Mouse (Mus musculus) urinary bladder, postnatal 4 days (tissue): ENCODE measurements around the gene Ascl1.

Experiments
- DNase-seq, 2 experiments: peaks; one replicate each; pipeline ENCODE4 v3.0.0; 2021 to 2022; ENCODE audit warnings: low spot score in 2 of 2

Gene Ascl1

DNA sequence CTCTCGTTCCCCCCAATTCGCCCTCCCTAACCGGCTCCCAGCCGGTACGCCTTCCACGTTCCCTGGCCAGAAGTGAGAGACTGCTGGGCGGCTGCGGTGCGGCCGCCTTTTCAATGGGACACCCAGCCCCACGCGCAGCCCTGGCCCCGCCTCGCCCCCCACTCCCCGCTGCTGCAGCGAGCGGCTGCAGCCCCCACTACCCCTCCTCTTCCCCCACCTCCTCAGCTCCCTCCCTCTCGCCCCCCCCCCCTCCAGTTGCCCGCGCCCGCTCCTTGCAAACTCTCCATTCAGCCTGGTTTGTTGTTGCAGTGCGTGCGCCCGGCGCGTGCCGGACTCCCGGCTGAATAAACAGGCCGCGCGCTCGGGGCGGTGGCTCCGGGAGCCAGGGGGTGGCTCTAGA, at the start of gene Ascl1:
Gene Ascl1, minus strand, starts transcription at position 85 of the 400 bp plus-strand sequence.
- no peak for DNase-seq

DNA sequence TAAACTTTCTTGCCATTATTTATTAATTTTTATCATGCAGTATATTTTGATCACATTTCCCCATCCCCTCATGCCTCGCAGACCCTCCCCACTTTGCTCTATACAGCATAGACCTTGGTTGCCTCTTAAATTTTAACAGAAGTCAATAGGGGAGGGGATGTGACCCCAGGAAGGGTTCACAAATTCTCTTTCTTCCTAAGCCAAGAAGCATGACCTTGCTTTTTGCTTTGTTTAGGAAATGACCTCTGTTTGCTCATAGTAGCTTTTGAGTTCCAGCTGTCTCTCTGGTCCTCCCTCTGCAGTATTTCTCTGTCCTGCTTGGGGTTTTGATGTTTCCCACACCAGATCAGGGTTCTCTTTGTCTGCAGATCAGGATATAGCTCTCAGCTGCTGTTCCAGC, 40.7 kb upstream of the Ascl1 start:
- DNase-seq, result no peak

DNA sequence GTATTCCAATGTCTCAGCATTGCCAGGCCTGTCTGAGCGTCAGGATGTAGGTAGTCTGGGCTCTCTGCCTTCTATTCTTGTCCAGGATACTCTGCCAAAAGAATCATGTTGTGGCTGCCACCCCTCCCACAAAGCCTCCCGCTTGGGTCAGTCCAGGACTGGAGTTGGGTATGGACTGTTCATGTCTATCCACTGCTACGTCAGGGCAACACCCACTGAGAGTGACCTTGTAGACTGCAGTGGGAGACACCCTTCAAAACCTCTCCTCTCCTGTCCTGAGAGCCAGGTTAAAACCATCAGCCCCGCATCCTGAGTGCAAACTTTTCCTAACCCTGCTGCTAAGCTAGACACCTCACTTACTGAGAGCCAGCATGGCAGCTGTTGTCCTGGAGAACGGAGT, 28.2 kb upstream of the Ascl1 start, which contains the start of gene Pah:
Gene Pah, plus strand, starts transcription at position 150 of the 400 bp plus-strand sequence.
- no peak for DNase-seq

DNA sequence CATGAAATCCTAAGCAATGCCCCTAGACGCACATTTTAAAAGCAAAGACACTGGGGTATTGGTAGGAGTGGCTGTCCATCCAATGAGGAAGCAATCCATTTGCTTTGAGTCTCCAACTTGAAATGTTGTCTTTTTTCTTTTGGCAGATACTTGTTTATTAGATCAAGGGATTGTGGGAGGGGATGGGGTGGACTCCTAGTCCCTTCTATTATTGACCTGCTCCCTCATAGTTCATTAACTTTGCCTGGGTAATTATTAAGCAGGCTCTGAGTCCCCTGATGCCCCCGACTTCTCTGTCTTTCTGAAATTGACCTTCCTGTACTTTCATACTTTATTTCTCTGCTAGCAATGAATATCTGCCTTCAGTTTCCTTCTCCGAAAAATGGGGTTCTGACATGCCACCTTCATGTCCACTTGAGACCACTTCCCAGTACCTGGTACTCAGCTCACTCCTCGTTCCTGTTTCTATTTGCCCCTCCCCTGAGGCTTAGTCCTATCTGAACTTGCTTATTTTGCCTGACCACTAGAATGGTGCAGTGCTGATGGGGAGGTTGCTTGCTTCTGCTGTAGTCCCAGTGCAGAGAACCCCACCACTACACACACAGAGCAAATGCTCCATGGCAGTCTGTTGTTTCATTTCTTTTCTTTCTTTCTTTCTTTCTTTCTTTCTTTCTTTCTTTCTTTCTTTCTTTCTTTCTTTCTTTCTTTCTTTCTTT, 27.1 kb upstream of the Ascl1 start:
- no peak for DNase-seq

DNA sequence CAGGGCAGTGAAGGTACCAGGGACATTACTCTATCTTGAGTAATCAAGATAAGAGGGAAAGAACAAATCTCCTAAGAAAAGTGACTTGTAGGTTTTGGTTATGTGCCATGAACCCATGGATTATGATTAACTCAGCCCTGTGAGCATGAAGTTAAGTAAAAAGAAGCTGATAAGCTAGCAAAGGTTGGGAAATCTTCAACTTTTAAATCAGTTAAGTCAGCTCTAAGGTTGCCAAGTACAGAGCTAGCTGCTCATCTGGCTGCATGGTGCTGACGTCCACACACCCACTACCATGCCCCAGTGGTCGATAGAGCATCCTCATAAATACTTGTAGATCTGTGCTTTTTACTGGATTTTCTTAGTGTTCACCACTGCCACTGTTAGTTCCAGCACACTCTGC, 25.1 kb upstream of the Ascl1 start:
- no peak for DNase-seq

DNA sequence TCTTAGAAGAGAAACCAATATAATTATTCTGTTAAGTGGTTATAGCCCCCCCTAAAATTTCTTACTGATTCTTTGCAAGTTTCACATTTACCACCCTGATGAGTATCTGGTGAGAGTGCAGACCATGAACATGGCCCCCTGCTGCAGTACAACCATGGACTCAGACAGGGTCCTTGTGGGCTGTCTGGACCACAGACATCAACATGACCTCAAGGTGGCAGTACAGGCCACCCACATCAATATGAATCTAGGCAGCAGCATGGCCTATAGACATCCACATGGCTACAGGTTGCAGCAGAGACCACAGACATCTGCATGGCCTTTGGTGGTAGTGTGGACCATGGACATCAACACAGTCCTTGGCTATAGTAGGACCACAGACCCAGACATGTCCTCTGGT, 19.6 kb upstream of the Ascl1 start:
- no peak for DNase-seq

DNA sequence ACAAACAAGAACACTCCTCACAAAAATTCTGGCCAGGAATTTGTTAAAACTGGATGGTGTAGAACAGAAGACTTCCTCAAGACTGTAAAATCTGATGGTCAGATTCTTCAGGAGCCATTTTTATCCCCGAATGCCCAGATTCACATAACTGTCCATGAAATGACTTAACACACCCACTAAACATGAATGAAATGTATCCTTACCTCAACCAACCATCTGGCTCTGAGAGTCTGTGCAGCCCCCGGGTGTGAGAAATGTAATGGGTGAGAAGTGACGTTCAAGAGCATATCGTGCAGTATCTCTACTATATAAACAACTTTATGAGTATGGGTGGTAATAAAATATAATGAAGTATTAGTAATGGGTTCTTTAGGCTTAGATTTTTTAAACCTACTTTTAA, 15.1 kb upstream of the Ascl1 start:
- DNase-seq, result no peak

DNA sequence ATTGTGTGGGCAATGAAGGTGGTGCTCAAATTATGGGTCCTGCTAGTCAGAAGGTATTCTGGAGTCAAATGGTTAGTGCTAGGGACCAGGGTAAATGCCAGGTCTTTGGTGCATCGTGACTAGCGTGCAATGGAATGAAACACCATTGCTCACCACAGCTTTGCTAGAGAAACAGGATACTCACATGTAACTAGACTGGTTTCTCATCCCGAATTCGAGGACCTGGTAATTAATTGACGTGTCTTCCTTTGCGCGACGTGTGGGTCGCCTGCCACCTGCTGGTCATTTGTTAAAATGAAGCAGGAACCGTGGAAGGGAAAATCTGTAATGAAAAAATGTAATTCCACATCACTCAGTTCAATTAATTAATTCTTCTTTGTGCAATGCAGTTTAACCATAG, 10.5 kb upstream of the Ascl1 start:
- no peak for DNase-seq

DNA sequence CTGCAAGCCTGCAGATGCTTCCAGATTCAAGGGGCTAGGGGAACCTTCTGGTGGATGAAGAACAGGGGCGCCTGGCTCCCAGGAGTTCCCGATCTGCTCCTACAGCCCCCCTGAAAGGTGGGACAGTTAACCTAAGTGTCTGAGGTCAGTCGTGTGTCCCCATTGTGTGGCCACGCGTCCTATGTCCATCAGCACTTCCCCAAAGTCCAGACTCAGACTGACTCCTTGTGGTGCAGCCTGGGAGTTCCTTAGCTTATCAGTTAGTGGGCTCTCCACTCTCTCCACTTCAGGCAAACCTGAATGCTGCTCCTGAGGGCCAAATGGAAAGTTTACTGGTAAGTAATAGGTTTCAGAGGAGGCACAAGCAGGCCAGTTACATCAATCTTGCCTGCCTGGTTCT, 8.8 kb upstream of the Ascl1 start:
- no peak for DNase-seq

DNA sequence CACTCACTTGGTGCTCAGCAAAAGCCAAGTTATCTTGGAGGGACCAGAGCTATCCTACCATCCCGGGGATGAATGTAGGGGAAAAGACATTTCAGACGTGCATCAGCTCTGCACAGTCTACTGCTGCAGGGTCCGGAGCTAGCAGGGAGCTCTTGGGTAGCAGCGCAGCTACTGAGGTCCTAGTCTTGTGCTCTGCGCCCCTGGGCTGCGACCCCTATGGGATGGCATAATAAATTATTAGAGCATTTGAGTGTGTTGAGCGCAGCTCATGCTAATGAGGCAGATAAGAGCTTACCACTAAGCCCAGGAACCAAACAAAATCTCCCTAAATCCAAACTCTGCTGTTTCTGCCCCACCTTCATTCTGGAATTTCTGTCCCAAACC, 8.2 kb upstream of the Ascl1 start:
- DNase-seq, result no peak

DNA sequence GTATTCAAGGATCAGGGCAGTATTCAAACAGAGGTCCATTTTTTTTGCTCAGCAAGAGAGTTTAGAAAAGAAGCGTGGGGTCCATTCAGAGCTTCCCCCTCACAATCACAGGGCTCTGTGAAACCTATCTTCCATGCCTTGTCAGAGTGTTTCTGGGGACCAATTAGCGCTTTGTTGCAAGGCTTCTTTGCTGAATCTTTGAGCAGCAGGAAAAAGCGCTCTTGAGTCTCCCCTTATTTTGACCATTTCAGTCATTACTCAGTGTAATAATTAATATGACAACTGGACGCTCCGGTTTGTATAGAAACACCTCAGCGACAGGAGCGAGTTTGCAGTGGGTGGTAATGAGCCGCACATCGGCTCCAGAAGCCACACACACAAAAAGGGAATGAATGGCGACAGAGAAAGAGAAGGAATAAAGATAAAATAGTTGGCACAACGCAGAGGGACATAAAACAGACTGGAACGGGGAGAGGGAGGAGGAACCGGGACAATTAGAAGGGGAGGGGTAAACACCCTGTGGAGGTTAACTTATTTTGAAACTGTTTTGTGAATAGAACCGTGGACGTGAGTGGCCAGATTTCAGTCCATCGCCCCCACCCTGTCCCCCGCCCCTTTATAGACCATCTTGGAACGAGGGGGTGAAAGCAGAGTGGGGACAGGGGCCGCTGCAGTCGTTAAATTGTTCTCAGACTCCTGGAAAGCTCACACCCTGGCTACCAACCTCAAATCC, 7.6 kb upstream of the Ascl1 start:
- DNase-seq, result no peak

DNA sequence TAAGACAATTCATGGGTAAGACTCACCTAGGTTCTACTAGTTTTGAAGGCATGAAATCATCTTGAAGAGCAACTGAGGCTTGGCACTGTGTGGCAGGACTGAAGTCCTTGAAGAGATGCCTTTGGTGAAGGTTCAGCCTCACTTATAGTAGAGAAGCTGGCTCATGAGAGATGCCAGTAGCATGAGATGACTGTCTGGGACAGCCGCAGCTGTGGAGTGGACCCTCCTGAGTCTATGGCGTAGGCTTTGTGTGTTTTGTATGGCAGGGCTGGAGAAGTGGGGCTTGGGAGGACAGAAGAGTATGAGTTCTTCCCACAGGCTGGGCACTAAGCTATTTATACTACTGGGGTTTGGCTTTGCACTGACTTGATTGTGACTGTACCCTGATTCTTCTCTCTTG, 3.6 kb upstream of the Ascl1 start:
- no peak for DNase-seq

DNA sequence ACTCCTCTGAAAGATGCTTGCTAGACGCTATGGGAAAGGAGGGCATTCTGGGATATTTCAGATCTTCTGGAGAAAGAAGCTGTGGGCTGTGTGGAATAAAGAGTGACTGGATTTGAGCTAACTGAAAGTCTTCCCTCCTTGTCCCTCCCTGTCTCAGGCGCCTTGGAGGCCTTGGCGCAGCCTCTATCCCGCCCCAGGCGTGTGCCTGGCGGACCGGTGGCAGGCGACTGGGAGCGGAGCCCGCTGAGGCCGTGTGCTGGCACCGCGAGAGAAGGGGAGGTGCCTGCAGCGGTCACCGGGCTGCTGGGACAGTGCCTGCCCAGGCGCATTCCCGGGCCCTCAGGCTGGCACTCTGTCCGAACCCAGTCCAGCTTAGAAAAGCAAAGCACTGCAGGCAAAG, 1.1 kb upstream of the Ascl1 start:
- no peak for DNase-seq

DNA sequence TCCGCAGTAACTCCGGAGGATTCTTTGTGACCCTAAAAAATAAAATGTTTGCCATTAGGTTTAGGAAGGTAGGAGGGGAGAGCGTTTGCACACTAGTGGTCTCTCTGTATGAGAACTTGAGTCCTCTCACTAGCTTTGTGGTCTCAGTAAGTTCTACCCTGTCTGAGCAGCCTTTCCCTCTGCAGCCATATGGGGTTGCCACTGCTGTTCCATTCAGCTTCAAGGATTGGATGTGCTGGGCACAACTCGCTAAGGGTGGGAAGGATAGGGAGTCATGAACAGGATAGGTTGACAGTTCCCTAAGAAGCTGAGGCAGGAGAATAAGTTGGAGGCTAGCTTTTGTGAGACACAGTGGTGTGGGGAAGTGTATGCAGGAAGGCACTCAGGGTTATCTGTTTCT, 716 bp upstream of the Ascl1 start:
- DNase-seq, result no peak

DNA sequence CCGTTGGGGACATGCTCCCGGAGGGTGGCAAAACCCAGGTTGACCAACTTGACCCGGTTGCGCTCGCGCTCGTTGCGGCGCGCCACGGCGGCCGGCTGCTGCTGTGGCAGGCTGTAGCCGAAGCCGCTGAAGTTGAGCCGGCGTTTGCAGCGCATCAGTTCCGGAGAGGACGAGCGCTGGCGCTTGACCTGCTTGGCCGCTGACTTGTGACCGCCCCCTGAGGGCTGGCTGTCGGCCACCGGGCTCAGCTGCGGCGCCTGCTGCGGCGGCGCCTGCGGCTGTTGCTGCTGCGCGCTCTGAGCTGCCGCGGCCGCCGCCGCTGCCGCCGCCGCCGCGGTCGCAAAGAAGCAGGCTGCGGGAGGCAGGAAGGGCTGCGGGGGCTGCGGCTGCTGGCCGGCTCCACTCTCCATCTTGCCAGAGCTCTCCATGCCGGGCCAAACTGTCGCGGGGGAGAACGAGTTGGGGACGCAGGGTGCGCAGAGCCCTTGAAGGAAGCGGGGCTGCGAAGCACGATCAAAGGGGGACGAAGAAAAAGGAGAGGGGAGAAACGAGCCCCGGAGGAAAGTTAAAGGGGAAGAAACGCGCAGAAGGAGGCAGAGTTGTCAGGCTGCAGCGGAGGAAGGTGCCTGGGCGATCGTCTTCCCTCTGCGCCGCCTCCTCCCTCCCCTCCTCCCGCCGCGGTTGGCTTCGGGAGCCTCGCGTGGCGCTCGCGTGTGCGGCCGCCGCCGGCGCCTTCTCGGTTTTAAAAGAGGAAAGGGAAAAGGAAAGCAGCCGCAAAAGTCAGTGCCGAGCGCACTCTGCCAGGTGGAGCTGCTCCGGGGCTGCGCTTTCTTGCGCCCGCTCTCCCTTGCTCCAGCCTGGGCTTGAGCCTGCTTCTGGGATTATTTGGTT, 554 bp downstream of the Ascl1 start:
- no peak for DNase-seq

DNA sequence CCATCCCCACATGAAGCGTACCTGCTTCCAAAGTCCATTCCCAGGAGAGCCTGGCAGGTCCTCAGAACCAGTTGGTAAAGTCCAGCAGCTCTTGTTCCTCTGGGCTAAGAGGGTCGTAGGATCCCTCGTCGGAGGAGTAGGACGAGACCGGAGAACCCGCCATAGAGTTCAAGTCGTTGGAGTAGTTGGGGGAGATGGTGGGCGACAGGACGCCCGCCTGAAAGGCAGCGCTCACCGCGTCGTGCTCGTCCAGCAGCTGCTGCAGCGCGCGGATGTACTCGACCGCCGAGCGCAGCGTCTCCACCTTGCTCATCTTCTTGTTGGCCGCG, 1.2 kb downstream of the Ascl1 start:
- no peak for DNase-seq

DNA sequence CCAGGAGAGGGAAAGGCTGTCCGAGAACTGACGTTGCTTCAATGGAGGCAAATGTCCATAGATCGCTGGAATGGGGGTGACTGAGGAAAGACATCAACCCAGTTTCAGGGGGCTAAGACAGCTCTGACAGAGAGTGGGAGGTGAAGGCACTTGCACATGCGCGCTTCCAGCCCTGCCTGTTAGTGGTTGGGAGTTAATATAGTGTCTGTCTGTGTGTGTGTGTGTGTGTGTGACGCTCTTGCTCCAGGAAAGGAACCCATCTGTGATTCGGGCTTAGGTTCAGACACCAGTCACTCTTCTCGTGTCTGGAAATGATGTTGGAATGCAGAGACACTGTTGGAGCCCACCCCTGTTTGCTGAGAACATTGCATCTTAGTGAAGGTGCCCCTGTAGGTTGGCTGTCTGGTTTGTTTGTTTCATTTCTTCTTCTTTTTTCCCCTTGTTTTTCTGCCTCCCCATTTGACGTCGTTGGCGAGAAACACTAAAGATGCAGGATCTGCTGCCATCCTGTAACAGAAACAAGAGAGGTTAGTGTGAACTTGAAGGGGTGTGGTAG, 1.9 kb downstream of the Ascl1 start:
- DNase-seq, result no peak

DNA sequence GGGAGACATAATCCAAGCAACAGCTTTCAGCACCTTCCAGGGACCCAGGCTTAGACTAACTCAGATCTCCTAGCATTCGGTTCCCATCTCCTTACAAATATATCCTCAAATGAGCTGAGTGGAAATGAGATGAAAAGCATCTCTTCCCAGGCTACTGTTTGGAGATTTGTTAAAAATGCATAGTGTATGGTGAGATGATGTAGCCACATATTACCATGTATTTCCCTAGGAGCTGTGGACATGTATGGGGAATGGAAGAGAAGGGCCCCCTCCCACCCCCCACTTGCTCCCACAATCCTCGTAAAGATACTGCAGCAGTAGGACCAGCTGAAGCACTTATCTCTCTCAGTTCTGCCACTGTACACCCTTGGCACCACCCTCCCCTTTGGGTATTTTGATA, 3.1 kb downstream of the Ascl1 start:
- no peak for DNase-seq

DNA sequence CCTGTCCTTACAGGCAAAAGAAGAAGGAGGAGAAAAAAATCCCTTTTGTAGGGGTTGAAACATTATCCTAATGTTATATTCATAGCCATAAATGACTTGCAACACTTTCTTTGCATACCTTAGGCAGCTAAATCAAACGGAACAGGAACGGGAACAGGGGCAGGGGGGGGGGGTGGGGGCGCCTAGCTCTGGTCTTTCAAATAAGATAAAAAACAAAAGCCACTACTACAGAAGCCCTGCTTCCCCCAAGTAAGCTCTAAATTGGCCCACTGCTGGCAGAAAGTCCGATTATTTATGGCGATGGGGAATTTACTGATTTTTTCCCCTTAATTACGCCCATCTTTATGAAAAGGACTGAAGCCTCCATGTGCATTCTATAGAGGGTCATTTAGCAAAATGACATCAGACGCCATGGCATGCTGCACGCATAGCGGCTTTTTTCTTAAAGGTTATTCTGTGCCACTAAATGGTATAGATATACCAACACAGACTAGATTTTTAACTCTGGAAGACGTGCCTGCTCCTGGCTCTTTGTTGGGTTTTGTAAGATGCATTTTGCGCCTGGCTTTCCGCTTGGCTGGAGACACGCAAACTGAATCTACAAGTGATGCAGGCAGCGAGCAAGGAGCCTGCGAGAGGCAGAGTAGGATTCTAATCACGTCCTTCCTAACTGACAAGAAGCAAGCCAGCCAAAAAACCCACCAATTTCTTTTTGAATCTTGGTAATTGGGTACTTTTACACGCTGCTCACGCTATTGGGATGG, 4.0 kb downstream of the Ascl1 start:
- DNase-seq, result no peak

DNA sequence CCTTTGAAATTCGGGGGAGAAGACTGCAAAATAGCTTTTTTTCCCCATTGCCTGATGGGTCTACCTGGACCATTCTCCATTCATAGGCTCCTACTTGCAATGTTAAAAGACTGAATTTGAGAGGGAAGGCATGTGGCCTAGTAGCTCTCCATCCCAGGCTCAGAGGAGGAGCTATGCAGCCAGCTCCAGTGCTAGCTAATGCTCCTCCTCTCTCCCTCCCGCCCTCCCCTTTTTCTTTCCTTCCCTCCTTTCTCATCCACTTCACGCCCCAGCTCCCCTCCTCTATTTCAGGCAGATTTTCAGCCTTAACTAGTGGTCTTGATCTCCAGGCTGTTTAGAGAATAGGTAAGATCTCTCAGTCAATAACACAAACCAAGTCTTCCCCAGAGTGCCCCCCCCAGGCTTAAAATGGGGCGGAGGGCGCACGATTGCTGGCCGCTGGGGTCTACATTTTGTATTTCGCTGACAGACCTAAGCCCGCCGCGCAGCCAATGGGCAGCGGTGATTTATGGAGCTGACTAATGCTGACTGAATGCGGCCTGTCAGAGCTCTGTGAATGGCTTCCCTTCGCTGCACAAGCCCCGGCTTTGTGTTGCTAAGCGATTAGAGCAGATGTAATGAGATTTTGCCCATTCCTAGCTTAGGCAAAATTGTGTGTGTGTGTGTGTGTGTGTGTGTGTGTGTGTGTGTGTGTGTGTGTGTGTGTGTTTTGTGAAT, 4.9 kb downstream of the Ascl1 start:
- no peak for DNase-seq
